Mouse (Mus musculus): ENCODE data around the gene Drc3. TPM values are rescaled to one million over a fixed set of nuclear protein-coding genes. Genes with fewer than 3 reads are reported as not detected.

The Drc3 gene
- 2.1 and 2.2 TPM in 2 replicates for polyA plus RNA-seq (2015; fragmentation: Nextera tagmentation; extraction: Ambion mirVana)

DNA sequence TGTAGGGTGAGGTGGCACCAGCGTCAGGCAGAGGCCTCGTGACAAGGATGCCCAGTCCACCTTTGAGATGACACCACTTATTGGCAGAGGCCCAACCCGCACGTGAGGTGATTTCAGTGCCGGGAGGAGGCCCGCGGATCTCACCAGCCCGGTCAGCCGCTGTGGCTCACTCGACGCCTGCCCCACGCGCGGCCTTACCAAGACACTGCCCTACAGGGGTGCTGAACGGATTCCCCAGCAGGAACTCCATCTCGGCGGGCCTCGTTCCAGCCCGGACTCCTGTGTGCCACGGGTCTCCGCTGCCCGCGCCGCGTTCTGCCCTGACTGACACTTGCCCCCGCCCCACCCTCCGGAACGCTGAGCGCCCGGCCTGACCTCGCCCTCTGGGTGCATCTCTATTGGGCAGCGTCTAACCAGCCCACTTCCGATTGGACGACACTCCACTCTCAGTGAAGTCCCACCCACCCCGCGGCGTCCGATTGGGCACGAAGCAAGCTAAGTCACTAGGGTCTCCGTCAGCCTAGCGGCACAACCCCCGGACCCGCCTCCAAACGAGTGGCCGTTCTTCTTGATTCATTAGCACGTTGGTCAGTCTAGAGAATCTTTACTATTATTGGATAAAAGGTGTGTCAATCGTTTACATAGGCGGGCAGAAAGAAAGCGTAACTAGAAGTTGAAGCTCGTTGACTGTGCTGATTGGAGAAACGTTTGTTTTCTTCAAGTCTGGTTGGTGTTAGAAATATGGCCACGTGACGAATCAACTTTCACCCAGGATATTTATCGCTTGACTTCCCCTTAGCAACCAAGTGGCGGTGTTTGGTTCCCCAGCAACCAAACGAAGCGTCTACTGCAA is at the start of gene Drc3, which contains the start of gene Tom1l2:
Drc3 (plus strand) TSS at position 771 of the 853 bp plus-strand sequence.
Tom1l2 (minus strand) TSS at position 347 of the 853 bp plus-strand sequence.
- DNase-seq (ENCODE audit: low spot score) (peak; percentile 100), ATAC-seq (replicated peaks; ENCODE audit: low FRiP score, low read depth) (peak; percentile 100)
- WGBS, result under 1% methylated on average over 57 of the region's 57 CpGs
- Histone ChIP-seq H3K4me1 (replicated peaks; ENCODE audit: insufficient read depth, low read length) (no peaks in the 10 kb centered on the region; the same call in 1 of the 2 replicates), H3K27me3 (ENCODE audit: insufficient read depth, low read length) (no peaks in the 10 kb centered on the region), H3K9ac (ENCODE audit: low read depth, low read length) (peak within 1 kb of the TSS; percentile 78), H3K36me3 (ENCODE audit: insufficient read depth, low read length) (no peaks in the 10 kb centered on the region), H3K4me3 (replicated peaks; ENCODE audit: low read depth, low read length) (peak within 1 kb of the TSS; percentile 69), H3K4me2 (ENCODE audit: low read length) (peak within 1 kb of the TSS; percentile 85), H3K27ac (peak within 1 kb of the TSS; percentile 79), H3K9me3 (replicated peaks; ENCODE audit: low read length) (no peaks in the 10 kb centered on the region)
- TF ChIP-seq CTCF (IDR thresholded peaks at IDR 0.05; ENCODE audit: low read depth), result no peak; the same call in 1 of the 2 replicates

DNA sequence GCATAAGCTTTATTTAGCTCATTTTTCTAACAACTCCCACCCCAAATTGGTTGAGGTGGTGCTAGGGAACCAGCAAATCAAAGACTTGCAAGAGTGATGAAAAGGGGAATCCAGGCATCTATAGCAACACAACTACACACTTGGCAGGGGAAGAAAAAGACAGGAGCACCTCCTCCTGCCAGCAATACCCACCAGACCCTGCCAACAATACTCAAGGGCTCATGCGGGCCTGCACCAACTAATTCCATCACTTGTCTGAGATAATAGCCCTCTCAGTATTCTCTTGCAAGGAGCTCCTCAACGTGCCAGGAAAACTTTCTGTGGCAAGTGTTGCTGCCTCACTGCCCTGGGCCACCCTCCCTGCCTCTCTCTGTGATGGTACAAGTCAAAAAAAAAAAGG is 49.6 kb upstream of the Drc3 start:
- Histone ChIP-seq H3K4me3 (replicated peaks; ENCODE audit: low read depth, low read length) (no peak overlapping the region), H3K4me1 (replicated peaks; ENCODE audit: insufficient read depth, low read length) (peaks cover 16% of the 10 kb centered on the region), H3K9me3 (replicated peaks; ENCODE audit: low read length) (no peaks in the 10 kb centered on the region), H3K27ac (no peak overlapping the region), H3K27me3 (ENCODE audit: insufficient read depth, low read length) (no peaks in the 10 kb centered on the region), H3K36me3 (ENCODE audit: insufficient read depth, low read length) (no peaks in the 10 kb centered on the region), H3K9ac (ENCODE audit: low read depth, low read length) (no peak overlapping the region), H3K4me2 (ENCODE audit: low read length) (no peak overlapping the region)
- TF ChIP-seq CTCF (IDR thresholded peaks at IDR 0.05; ENCODE audit: low read depth), result no peak
- 89% methylated on average over 2 of the region's 2 CpGs for WGBS
- DNase-seq (ENCODE audit: low spot score), result no peak
- ATAC-seq (replicated peaks; ENCODE audit: low FRiP score, low read depth), result no peak

DNA sequence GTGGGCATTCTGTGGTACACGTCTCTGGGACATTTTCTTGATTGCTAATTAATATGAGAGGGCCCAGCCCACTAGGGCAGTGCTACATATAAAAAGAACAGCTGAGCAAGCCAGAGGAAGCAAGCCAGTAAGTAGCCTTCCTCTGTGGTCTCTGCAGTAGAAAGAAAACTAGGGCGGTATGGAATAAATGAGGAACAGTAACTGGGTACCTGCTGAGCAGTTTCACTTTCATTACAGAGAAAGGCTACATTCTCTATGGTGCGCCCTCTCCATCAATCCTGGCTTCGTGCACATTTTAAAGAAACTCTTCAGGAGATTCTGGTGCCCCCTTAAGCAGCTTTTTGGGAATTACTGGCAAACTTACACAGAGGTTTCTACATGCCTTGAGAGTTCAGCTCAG is 47.5 kb upstream of the Drc3 start:
- DNase-seq (ENCODE audit: low spot score) (no peak), ATAC-seq (replicated peaks; ENCODE audit: low FRiP score, low read depth) (no peak)
- H3K27ac ChIP-seq, result peak overlapping the region; percentile 47
- WGBS, result 59% methylated on average over 4 of the region's 4 CpGs
- no peak overlapping the region for H3K4me2 ChIP-seq (ENCODE audit: low read length)
- peaks cover 23% of the 10 kb centered on the region for H3K4me1 ChIP-seq (replicated peaks; ENCODE audit: insufficient read depth, low read length)
- H3K4me3 ChIP-seq (replicated peaks; ENCODE audit: low read depth, low read length), result no peak overlapping the region
- H3K27me3 ChIP-seq (ENCODE audit: insufficient read depth, low read length), result no peaks in the 10 kb centered on the region
- H3K9me3 ChIP-seq (replicated peaks; ENCODE audit: low read length), result no peaks in the 10 kb centered on the region
- no peak for TF ChIP-seq CTCF (IDR thresholded peaks at IDR 0.05; ENCODE audit: low read depth)
- no peaks in the 10 kb centered on the region for H3K36me3 ChIP-seq (ENCODE audit: insufficient read depth, low read length)
- H3K9ac ChIP-seq (ENCODE audit: low read depth, low read length), result 0 out of 2 replicates have a peak overlapping the region, but pooled peaks have one; percentile 13

DNA sequence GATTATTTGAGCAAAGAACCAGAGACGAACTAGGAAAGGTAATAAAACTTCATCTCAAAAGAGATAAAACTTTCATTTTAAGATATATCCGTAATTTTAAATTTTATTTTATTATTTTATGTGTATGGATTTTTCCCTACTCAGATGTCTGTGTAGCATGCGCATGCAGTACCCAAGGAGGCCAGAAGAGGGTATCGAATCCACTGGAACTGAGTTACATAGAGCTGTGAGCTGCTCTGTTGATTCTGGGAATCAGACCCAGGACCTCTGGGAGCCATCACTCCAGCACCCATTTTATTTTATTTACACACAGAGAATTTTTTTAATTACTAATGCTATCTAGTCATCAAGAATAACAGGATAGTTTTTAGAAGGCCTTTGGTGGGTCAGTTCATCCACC is 46.3 kb upstream of the Drc3 start:
- DNase-seq (ENCODE audit: low spot score), result no peak
- Histone ChIP-seq H3K36me3 (ENCODE audit: insufficient read depth, low read length) (no peaks in the 10 kb centered on the region), H3K4me1 (replicated peaks; ENCODE audit: insufficient read depth, low read length) (peaks cover 29% of the 10 kb centered on the region), H3K4me2 (ENCODE audit: low read length) (no peak overlapping the region), H3K9ac (ENCODE audit: low read depth, low read length) (no peak overlapping the region), H3K9me3 (replicated peaks; ENCODE audit: low read length) (no peaks in the 10 kb centered on the region), H3K27me3 (ENCODE audit: insufficient read depth, low read length) (no peaks in the 10 kb centered on the region), H3K27ac (peak overlapping the region; percentile 82; the same call in 1 of the 2 replicates), H3K4me3 (replicated peaks; ENCODE audit: low read depth, low read length) (no peak overlapping the region)
- no peak for ATAC-seq (replicated peaks; ENCODE audit: low FRiP score, low read depth)
- TF ChIP-seq CTCF (IDR thresholded peaks at IDR 0.05; ENCODE audit: low read depth), result peak; percentile 64
- WGBS, result 79% methylated on average over 4 of the region's 4 CpGs

DNA sequence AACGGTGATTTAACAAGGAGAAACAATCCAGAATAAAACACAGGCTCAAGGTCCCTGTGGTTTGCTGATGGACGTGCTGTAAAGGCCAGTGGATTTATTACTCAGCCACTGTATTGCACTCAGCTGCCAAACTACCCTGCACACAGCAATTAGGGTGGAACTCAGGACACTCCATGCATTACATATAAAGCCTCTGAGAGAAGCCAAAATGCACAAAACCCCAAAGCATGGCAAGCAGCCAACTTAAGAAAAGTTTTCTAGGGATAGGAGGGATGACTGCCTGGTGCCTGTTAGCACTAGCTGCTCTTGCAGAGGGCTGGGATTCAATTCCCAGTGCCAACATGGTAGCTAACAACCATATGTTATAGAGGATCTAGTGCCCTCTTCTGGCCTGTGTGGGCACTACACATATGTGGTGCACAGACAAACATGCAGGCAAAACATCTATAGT is 45.7 kb upstream of the Drc3 start:
- no peak for DNase-seq (ENCODE audit: low spot score)
- H3K27ac ChIP-seq, result peak overlapping the region; percentile 82
- H3K9me3 ChIP-seq (replicated peaks; ENCODE audit: low read length), result no peaks in the 10 kb centered on the region
- no peak overlapping the region for H3K9ac ChIP-seq (ENCODE audit: low read depth, low read length)
- ATAC-seq (replicated peaks; ENCODE audit: low FRiP score, low read depth), result no peak
- no peak overlapping the region for H3K4me3 ChIP-seq (replicated peaks; ENCODE audit: low read depth, low read length)
- H3K4me2 ChIP-seq (ENCODE audit: low read length), result no peak overlapping the region
- peak; percentile 53 for TF ChIP-seq CTCF (IDR thresholded peaks at IDR 0.05; ENCODE audit: low read depth)
- 60% methylated on average over 2 of the region's 2 CpGs for WGBS
- no peaks in the 10 kb centered on the region for H3K27me3 ChIP-seq (ENCODE audit: insufficient read depth, low read length)
- peaks cover 29% of the 10 kb centered on the region for H3K4me1 ChIP-seq (replicated peaks; ENCODE audit: insufficient read depth, low read length)
- no peaks in the 10 kb centered on the region for H3K36me3 ChIP-seq (ENCODE audit: insufficient read depth, low read length)

DNA sequence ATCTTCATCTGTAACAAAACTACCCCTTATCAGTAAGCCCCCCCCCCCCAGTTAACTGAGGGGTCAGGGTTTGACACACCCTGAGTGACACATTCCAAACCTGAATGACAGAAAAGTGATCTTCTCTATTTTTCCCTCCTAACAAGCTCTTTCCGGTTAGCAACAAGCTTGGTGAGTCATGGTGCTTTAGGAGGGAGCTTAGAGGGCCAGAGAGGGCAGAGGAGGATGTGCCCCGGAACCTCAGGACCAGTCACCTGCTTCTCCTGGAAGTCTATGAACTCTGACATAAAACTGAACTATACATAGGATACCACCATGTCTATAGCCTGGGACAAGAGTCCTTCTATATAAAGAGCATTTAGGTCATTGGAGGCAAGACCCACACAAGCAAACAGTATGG is 45.1 kb upstream of the Drc3 start:
- no peaks in the 10 kb centered on the region for H3K36me3 ChIP-seq (ENCODE audit: insufficient read depth, low read length)
- DNase-seq (ENCODE audit: low spot score), result no peak
- peaks cover 29% of the 10 kb centered on the region for H3K4me1 ChIP-seq (replicated peaks; ENCODE audit: insufficient read depth, low read length)
- H3K27ac ChIP-seq, result peak overlapping the region; percentile 82
- H3K9ac ChIP-seq (ENCODE audit: low read depth, low read length), result no peak overlapping the region
- no peaks in the 10 kb centered on the region for H3K9me3 ChIP-seq (replicated peaks; ENCODE audit: low read length)
- H3K27me3 ChIP-seq (ENCODE audit: insufficient read depth, low read length), result no peaks in the 10 kb centered on the region
- 64% methylated on average over 2 of the region's 2 CpGs for WGBS
- H3K4me3 ChIP-seq (replicated peaks; ENCODE audit: low read depth, low read length), result no peak overlapping the region
- no peak overlapping the region for H3K4me2 ChIP-seq (ENCODE audit: low read length)
- no peak for TF ChIP-seq CTCF (IDR thresholded peaks at IDR 0.05; ENCODE audit: low read depth)
- ATAC-seq (replicated peaks; ENCODE audit: low FRiP score, low read depth), result 0 out of 2 replicates have a peak, but pooled peaks have one; percentile 18
